Mouse (Mus musculus): ENCODE results near the gene Prdm2. TPM values are rescaled to one million over a fixed set of nuclear protein-coding genes. Genes with fewer than 3 reads are reported as not detected.

The Prdm2 gene
- polyA plus RNA-seq, 1 experiment from 2014 or later, result 17.3 TPM

- no peak for ATAC-seq (ENCODE audit: low read depth)
- Histone ChIP-seq H3K27me3 (no peaks in the 10 kb centered on the region), H3K4me1 (replicated peaks) (peaks cover 49% of the 10 kb centered on the region), H3K4me2 (no peak overlapping the region), H3K27ac (replicated peaks) (no peak overlapping the region), H3K9me3 (no peaks in the 10 kb centered on the region), H3K4me3 (no peak overlapping the region), H3K36me3 (peaks cover 32% of the 10 kb centered on the region), H3K9ac (no peak overlapping the region)
- 70% methylated on average over 7 of the region's 7 CpGs for WGBS
Measured at GRCm38 (mm10) chr4:143143615-143144014, 69.2 kb downstream of the Prdm2 start.

- Histone ChIP-seq H3K4me3 (no peak overlapping the region), H3K27ac (replicated peaks) (no peak overlapping the region), H3K9ac (no peak overlapping the region), H3K4me2 (no peak overlapping the region), H3K9me3 (no peaks in the 10 kb centered on the region), H3K4me1 (replicated peaks) (peaks cover 36% of the 10 kb centered on the region), H3K27me3 (no peaks in the 10 kb centered on the region), H3K36me3 (peaks cover 36% of the 10 kb centered on the region)
- WGBS, result 85% methylated on average over 12 of the region's 12 CpGs
- ATAC-seq (ENCODE audit: low read depth), result no peak
Measured at GRCm38 (mm10) chr4:143141645-143142259, 71.0 kb downstream of the Prdm2 start.

- Histone ChIP-seq H3K4me1 (replicated peaks) (peaks cover 29% of the 10 kb centered on the region), H3K9ac (no peak overlapping the region), H3K4me3 (no peak overlapping the region), H3K36me3 (peaks cover 45% of the 10 kb centered on the region), H3K27ac (replicated peaks) (no peak overlapping the region), H3K27me3 (no peaks in the 10 kb centered on the region), H3K9me3 (no peaks in the 10 kb centered on the region), H3K4me2 (no peak overlapping the region)
- ATAC-seq (ENCODE audit: low read depth), result no peak
- 93% methylated on average over 3 of the region's 3 CpGs for WGBS
Measured at GRCm38 (mm10) chr4:143140940-143141339, 71.9 kb downstream of the Prdm2 start.

- H3K4me3 ChIP-seq, result no peak overlapping the region
- H3K9ac ChIP-seq, result no peak overlapping the region
- WGBS, result 95% methylated on average over 7 of the region's 7 CpGs
- H3K4me1 ChIP-seq (replicated peaks), result no peaks in the 10 kb centered on the region
- no peak overlapping the region for H3K4me2 ChIP-seq
- no peak for ATAC-seq (ENCODE audit: low read depth)
- H3K27ac ChIP-seq (replicated peaks), result no peak overlapping the region
- H3K36me3 ChIP-seq, result peaks cover 89% of the 10 kb centered on the region
- H3K9me3 ChIP-seq, result no peaks in the 10 kb centered on the region
- H3K27me3 ChIP-seq, result no peaks in the 10 kb centered on the region
Measured at GRCm38 (mm10) chr4:143132433-143132832, 80.4 kb downstream of the Prdm2 start.

- no peaks in the 10 kb centered on the region for H3K27me3 ChIP-seq
- 93% methylated on average over 5 of the region's 5 CpGs for WGBS
- H3K4me3 ChIP-seq, result no peak overlapping the region
- no peaks in the 10 kb centered on the region for H3K9me3 ChIP-seq
- H3K4me2 ChIP-seq, result no peak overlapping the region
- peaks cover 86% of the 10 kb centered on the region for H3K36me3 ChIP-seq
- H3K9ac ChIP-seq, result no peak overlapping the region
- H3K27ac ChIP-seq (replicated peaks), result no peak overlapping the region
- no peak for ATAC-seq (ENCODE audit: low read depth)
- peaks cover 8% of the 10 kb centered on the region; the same call in 1 of the 2 replicates for H3K4me1 ChIP-seq (replicated peaks)
Measured at GRCm38 (mm10) chr4:143130441-143130840, 82.4 kb downstream of the Prdm2 start.

- no peak overlapping the region for H3K4me3 ChIP-seq
- H3K27ac ChIP-seq (replicated peaks), result no peak overlapping the region
- peaks cover 75% of the 10 kb centered on the region for H3K36me3 ChIP-seq
- WGBS, result 90% methylated on average over 4 of the region's 4 CpGs
- H3K9me3 ChIP-seq, result no peaks in the 10 kb centered on the region
- ATAC-seq (ENCODE audit: low read depth), result no peak
- H3K27me3 ChIP-seq, result no peaks in the 10 kb centered on the region
- H3K4me2 ChIP-seq, result no peak overlapping the region
- H3K4me1 ChIP-seq (replicated peaks), result peaks cover 19% of the 10 kb centered on the region; the same call in 1 of the 2 replicates
- no peak overlapping the region for H3K9ac ChIP-seq
Measured at GRCm38 (mm10) chr4:143129261-143129760, 83.5 kb downstream of the Prdm2 start.

GRCm38 (mm10) chr4:143127171-143127570, 85.6 kb downstream of the Prdm2 start:
- Histone ChIP-seq H3K9ac (no peak overlapping the region), H3K27me3 (no peaks in the 10 kb centered on the region), H3K4me3 (no peak overlapping the region), H3K9me3 (no peaks in the 10 kb centered on the region), H3K4me2 (no peak overlapping the region), H3K27ac (replicated peaks) (no peak overlapping the region), H3K4me1 (replicated peaks) (peaks cover 31% of the 10 kb centered on the region), H3K36me3 (peaks cover 57% of the 10 kb centered on the region)
- ATAC-seq (ENCODE audit: low read depth), result no peak
- WGBS, result 94% methylated on average over 5 of the region's 5 CpGs

- Histone ChIP-seq H3K9me3 (no peaks in the 10 kb centered on the region), H3K36me3 (peaks cover 50% of the 10 kb centered on the region), H3K9ac (no peak overlapping the region), H3K4me1 (replicated peaks) (peaks cover 31% of the 10 kb centered on the region), H3K27me3 (no peaks in the 10 kb centered on the region), H3K27ac (replicated peaks) (no peak overlapping the region), H3K4me3 (no peak overlapping the region), H3K4me2 (no peak overlapping the region)
- ATAC-seq (ENCODE audit: low read depth), result no peak
- WGBS, result 95% methylated on average over 14 of the region's 14 CpGs
Measured at GRCm38 (mm10) chr4:143126476-143126875, 86.3 kb downstream of the Prdm2 start.

GRCm38 (mm10) chr4:143125290-143125689, 87.5 kb downstream of the Prdm2 start:
- no peak overlapping the region for H3K4me2 ChIP-seq
- ATAC-seq (ENCODE audit: low read depth), result no peak
- WGBS, result 86% methylated on average over 6 of the region's 6 CpGs
- H3K27me3 ChIP-seq, result no peaks in the 10 kb centered on the region
- no peak overlapping the region for H3K27ac ChIP-seq (replicated peaks)
- no peaks in the 10 kb centered on the region for H3K9me3 ChIP-seq
- no peak overlapping the region for H3K9ac ChIP-seq
- peaks cover 31% of the 10 kb centered on the region for H3K4me1 ChIP-seq (replicated peaks)
- H3K4me3 ChIP-seq, result no peak overlapping the region
- H3K36me3 ChIP-seq, result peaks cover 39% of the 10 kb centered on the region

GRCm38 (mm10) chr4:143123043-143123442, 89.8 kb downstream of the Prdm2 start:
- no peak for ATAC-seq (ENCODE audit: low read depth)

GRCm38 (mm10) chr4:143121174-143121573, 91.6 kb downstream of the Prdm2 start:
- no peak for ATAC-seq (ENCODE audit: low read depth)
- H3K4me1 ChIP-seq (replicated peaks), result peaks cover 54% of the 10 kb centered on the region
- no peaks in the 10 kb centered on the region for H3K9me3 ChIP-seq
- no peak overlapping the region for H3K4me3 ChIP-seq
- no peak overlapping the region for H3K4me2 ChIP-seq
- WGBS, result 89% methylated on average over 3 of the region's 3 CpGs
- H3K27me3 ChIP-seq, result no peaks in the 10 kb centered on the region
- no peak overlapping the region for H3K9ac ChIP-seq
- H3K27ac ChIP-seq (replicated peaks), result no peak overlapping the region
- H3K36me3 ChIP-seq, result peaks cover 8% of the 10 kb centered on the region; the same call in 1 of the 2 replicates

More at GRCm38 (mm10) chr4:143123043-143123442, 89.8 kb downstream of the Prdm2 start:
- H3K9ac ChIP-seq, result no peak overlapping the region
- H3K4me1 ChIP-seq (replicated peaks), result peaks cover 52% of the 10 kb centered on the region
- no peak overlapping the region for H3K4me2 ChIP-seq
- H3K27ac ChIP-seq (replicated peaks), result no peak overlapping the region
- H3K9me3 ChIP-seq, result no peaks in the 10 kb centered on the region
- H3K4me3 ChIP-seq, result no peak overlapping the region
- WGBS, result 90% methylated on average over 10 of the region's 10 CpGs
- peaks cover 20% of the 10 kb centered on the region for H3K36me3 ChIP-seq
- no peaks in the 10 kb centered on the region for H3K27me3 ChIP-seq

GRCm38 (mm10) chr4:143120008-143120407, 92.8 kb downstream of the Prdm2 start:
- no peak overlapping the region for H3K4me2 ChIP-seq
- ATAC-seq (ENCODE audit: low read depth), result no peak

GRCm38 (mm10) chr4:143118843-143119242, 94.0 kb downstream of the Prdm2 start:
- Histone ChIP-seq H3K27ac (replicated peaks) (no peak overlapping the region), H3K4me2 (no peak overlapping the region), H3K27me3 (no peaks in the 10 kb centered on the region), H3K36me3 (0 out of 2 replicates have a peak, but pooled peaks cover 6% of the 10 kb centered on the region), H3K9ac (no peak overlapping the region), H3K4me3 (no peak overlapping the region), H3K9me3 (no peaks in the 10 kb centered on the region), H3K4me1 (replicated peaks) (peaks cover 52% of the 10 kb centered on the region)
- no peak for ATAC-seq (ENCODE audit: low read depth)
- 78% methylated on average over 4 of the region's 4 CpGs for WGBS

More at GRCm38 (mm10) chr4:143120008-143120407, 92.8 kb downstream of the Prdm2 start:
- H3K9ac ChIP-seq, result no peak overlapping the region
- H3K27me3 ChIP-seq, result no peaks in the 10 kb centered on the region
- WGBS, result 84% methylated on average over 8 of the region's 8 CpGs
- peaks cover 50% of the 10 kb centered on the region for H3K4me1 ChIP-seq (replicated peaks)
- H3K9me3 ChIP-seq, result no peaks in the 10 kb centered on the region
- no peak overlapping the region for H3K4me3 ChIP-seq
- 0 out of 2 replicates have a peak, but pooled peaks cover 6% of the 10 kb centered on the region for H3K36me3 ChIP-seq
- H3K27ac ChIP-seq (replicated peaks), result no peak overlapping the region

Measured in neural tube, embryonic 13.5 days (tissue).